Mouse (Mus musculus) thymus, adult 2 months (tissue): ENCODE measurements around the gene Abhd14a. TPM values are rescaled to one million over a fixed set of nuclear protein-coding genes. Genes with fewer than 3 reads are reported as not detected.

ENCODE experiments used
- DNase-seq: peaks from one replicate; pipeline ENCODE4 v3.0.0; 2021
- H3K27ac ChIP-seq: fragments of 200-500 bp; 2 replicates; pipeline ENCODE4 v1.5.1; 2012; ENCODE audit warnings: low read length, control low read depth; ENCODE audit not compliant: control insufficient read depth, insufficient read depth
- H3K27me3 ChIP-seq: fragments of 200-500 bp; 2 replicates; pipeline ENCODE4 v1.6.1; 2012; ENCODE audit warnings: mild to moderate bottlenecking, low read length, moderate library complexity, mixed read lengths; ENCODE audit not compliant: control insufficient read depth, insufficient read depth
- H3K36me3 ChIP-seq: fragments of 200-500 bp; 2 replicates; pipeline ENCODE4 v1.6.1; 2012; ENCODE audit warnings: mild to moderate bottlenecking, low read length, moderate library complexity; ENCODE audit not compliant: control insufficient read depth, insufficient read depth
- H3K4me1 ChIP-seq: fragments of 200-500 bp; replicated peaks from 2 replicates; pipeline ENCODE4 v1.6.1; 2012; ENCODE audit warnings: low read length; ENCODE audit not compliant: control insufficient read depth, insufficient read depth
- H3K4me3 ChIP-seq: fragments of 200-500 bp; 2 replicates; pipeline ENCODE4 v1.5.1; 2012; ENCODE audit warnings: mild to moderate bottlenecking, low read length, control low read depth, moderate library complexity; ENCODE audit not compliant: control insufficient read depth, insufficient read depth
- CTCF ChIP-seq: fragments of 200-500 bp; IDR thresholded peaks from 2 replicates; pipeline ENCODE4 v1.5.1; 2012; ENCODE audit warnings: mild to moderate bottlenecking, control low read depth, low read length, moderate library complexity, borderline replicate concordance; ENCODE audit not compliant: control insufficient read depth, poor library complexity, insufficient read depth; ENCODE audit errors: extremely low read depth
- POLR2A ChIP-seq: fragments of 200-500 bp; IDR thresholded peaks from 2 replicates; pipeline ENCODE4 v1.6.1; 2012; ENCODE audit warnings: mild to moderate bottlenecking, low read length, control low read depth, moderate library complexity; ENCODE audit not compliant: control insufficient read depth, poor library complexity, insufficient read depth; ENCODE audit errors: extremely low read depth
- WGBS: fragments of 180-500 bp; shearing (Covaris S2); methylation state at CpG from one replicate; pipeline ENCODE4 v1.1.7; 2018; 5-methylcytosine and 5-hydroxymethylcytosine counted together
- polyA plus RNA-seq: library from polyadenylated mRNA; depleted of rRNA; stranded (reverse); fragments of >200 nt; gene quantifications from 2 replicates; pipeline ENCODE4 v1.2.3, GENCODE M21; 2012

The Abhd14a gene
- polyA plus RNA-seq, 1 experiment = 19.8 TPM

DNA sequence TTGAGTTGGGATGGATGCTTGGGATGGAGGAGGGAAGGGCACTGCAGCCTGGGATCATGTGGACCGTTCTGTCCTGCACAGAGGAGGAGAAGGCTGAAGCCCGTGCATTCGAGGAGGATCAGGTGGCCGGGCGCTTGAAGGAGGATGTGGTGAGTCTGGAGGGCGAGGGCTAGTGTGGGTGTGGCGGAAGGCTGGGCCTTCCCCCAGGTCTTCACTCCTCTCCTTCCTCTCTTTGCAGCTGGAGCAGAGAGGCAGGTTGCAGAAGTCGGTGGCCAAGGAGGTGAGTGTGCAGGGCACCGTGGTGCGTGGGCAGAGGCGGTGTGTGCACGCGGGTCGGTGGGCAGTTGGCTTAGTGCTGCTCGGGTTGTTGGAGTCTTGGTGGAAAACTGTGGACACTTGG, 33.6 kb upstream of the Abhd14a start:
- no peaks in the 10 kb centered on the region for H3K27me3 ChIP-seq
- DNase-seq = no peak
- TF ChIP-seq POLR2A = no peak
- no peak for TF ChIP-seq CTCF
- no peaks in the 10 kb centered on the region for H3K36me3 ChIP-seq
- 46% methylated on average over 15 of the region's 15 CpGs for WGBS
- peaks cover 17% of the 10 kb centered on the region for H3K4me1 ChIP-seq
- H3K4me3 ChIP-seq = no peak overlapping the region
- no peak overlapping the region for H3K27ac ChIP-seq

DNA sequence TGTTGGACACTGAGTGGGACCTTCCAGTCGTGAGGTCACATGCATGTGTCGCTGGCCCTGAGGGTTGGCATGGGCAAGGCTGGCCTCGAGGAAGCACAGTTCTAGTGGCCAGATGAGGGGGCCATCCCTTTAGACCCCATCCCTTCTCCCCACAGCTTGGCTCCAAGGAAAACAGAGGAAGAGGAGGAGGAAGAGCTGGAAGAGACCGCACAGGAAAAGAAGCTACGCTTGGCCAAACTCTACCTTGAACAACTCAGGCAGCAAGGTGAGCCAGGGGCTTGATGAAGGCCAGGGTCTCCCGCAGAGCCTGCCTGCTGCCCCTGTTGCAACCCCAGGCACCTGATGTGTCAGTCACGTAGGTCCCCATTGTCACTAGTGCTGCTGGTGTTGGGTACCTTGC, 33.1 kb upstream of the Abhd14a start:
- DNase-seq = no peak
- Histone ChIP-seq H3K36me3 (no peaks in the 10 kb centered on the region), H3K27ac (no peak overlapping the region), H3K4me3 (no peak overlapping the region), H3K4me1 (peaks cover 21% of the 10 kb centered on the region), H3K27me3 (no peaks in the 10 kb centered on the region)
- WGBS = 97% methylated on average over 7 of the region's 7 CpGs
- TF ChIP-seq POLR2A (no peak), CTCF (no peak)

DNA sequence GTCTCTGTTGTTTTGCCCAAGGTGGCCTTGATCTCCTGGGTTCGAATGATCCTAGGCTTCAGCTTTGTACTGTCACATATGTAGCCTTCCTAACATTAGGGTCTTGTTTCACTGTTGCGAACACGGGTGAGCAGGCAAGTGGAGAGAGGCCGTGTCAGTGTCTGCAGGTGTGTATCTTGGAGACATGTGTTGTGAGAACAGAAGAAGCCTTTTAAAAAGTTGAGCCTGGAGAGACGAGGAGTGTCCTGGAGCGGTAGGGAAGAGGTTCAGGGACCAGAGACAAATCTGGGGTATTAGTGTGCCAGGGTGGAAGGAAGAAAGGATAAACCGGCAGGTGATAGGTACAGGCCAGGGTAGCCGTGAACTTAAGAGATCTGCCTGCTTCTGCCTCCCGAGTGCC, 30.6 kb upstream of the Abhd14a start:
- Histone ChIP-seq H3K4me1 (peaks cover 31% of the 10 kb centered on the region), H3K4me3 (peak overlapping the region; percentile 53; the same call in 1 of the 2 replicates), H3K36me3 (no peaks in the 10 kb centered on the region), H3K27me3 (no peaks in the 10 kb centered on the region), H3K27ac (no peak overlapping the region)
- 80% methylated on average over 9 of the region's 9 CpGs for WGBS
- no peak for TF ChIP-seq CTCF
- TF ChIP-seq POLR2A = no peak
- DNase-seq = no peak

DNA sequence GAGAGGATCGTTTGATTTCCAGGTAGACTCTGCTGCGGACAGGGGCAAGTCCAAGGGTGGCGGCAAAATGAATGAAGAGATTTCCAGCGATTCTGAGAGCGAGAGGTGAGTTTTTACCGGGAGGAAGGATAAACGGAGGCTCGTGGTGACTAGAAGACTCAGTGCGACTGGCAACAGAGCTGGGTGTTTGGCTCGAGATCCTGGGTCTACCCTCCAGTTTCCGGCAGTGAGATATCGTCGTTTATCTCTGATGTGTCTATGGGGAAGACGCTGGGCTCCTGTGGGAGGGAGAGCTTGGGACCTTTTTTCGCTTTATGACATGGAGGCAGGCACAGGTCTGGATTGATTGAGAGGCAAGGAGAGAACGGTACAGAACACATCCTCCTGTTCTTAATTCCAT, 30.2 kb upstream of the Abhd14a start:
- Histone ChIP-seq H3K27ac (no peak overlapping the region), H3K36me3 (no peaks in the 10 kb centered on the region), H3K4me3 (peak overlapping the region; percentile 53), H3K4me1 (peaks cover 31% of the 10 kb centered on the region), H3K27me3 (no peaks in the 10 kb centered on the region)
- DNase-seq = no peak
- TF ChIP-seq POLR2A = no peak
- no peak for TF ChIP-seq CTCF
- WGBS = 2% methylated on average over 16 of the region's 16 CpGs

DNA sequence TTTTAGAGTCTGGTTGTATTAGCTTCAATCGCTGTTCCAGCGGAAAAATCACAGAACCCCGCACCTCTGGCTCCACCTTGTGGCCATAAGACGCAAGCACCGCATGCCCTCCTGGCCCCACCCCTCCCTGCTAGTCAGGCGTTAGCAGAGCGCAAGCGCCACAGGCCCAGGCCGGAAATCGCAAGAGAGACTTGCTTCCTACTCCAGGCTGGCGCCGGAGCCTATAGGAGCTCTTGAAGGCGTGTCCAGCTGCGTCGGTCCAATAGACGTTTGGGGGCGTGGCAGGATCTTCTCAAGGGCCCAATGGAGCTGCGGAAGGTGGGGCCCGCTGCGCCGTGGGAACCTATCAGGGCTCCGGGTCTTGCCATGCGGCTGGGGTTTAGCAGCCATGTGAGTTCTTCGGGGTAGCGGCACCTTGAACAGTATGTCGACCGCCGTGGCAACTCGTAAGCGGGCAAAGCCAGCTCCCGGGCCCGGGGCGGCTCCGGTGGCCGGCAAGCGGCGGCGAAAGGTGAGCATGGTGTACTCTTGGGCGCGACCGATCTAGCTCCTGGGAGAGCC, 29.5 kb upstream of the Abhd14a start, which contains the start of gene Parp3:
Parp3 (minus strand) TSS at position 26 of the 561 bp plus-strand sequence.
- under 1% methylated on average over 41 of the region's 41 CpGs for WGBS
- peaks cover 31% of the 10 kb centered on the region for H3K4me1 ChIP-seq
- H3K27me3 ChIP-seq = no peaks in the 10 kb centered on the region
- H3K36me3 ChIP-seq = no peaks in the 10 kb centered on the region
- peak; percentile 61 for TF ChIP-seq POLR2A
- TF ChIP-seq CTCF = peak; percentile 97
- peak; percentile 97 for DNase-seq
- peak within 1 kb of the TSS; percentile 53 for H3K4me3 ChIP-seq
- H3K27ac ChIP-seq = peak within 1 kb of the TSS; percentile 66

DNA sequence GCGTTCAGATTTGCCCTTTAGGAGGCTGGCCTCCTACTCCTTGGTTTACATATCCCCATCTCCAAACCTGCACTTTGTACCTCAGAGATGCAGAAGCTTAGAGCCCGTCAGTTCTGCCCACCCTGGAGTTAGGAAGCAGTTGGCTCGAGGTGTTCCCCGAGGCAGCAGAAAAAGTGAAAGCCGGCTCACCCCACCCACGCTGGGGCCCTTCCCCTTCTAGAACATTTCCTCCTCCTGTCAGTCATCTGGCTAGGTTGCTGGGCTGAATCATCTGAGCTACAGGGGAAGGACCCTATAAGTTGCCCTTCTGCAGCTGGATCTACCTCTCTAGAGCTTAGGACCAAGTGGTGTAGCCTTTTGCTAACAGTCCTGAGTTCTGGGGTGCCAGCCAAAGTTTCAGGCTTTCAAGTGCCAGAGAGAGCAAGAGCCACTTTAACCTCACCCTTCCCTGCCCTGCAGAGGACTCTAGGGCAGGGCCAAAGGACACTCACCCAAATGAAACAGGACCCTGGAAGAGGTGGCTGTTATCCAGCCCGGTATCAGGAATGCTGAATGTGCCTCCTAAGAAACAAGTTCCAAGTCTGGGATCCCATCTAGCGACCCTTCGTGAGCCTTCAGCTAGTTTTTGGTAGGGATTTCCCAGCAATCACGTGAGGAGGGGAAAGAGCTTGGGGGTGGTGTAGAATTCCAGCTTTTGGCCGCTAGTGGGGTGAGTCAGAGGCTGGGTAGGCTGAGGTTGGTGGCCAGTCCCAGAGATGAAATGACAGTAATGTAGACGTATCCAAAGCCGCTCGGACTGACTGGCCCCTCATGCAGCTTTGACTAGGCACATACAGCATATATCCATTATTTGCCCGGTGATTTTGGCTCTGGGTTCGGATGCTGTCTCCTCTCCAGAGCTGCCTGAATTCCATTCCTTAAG, 28.8 kb upstream of the Abhd14a start:
- peak; percentile 79 for DNase-seq
- Histone ChIP-seq H3K36me3 (no peaks in the 10 kb centered on the region), H3K4me1 (peaks cover 31% of the 10 kb centered on the region), H3K27me3 (no peaks in the 10 kb centered on the region), H3K4me3 (peak overlapping the region; percentile 46), H3K27ac (peak overlapping the region; percentile 66)
- no peak for TF ChIP-seq CTCF
- WGBS = 12% methylated on average over 16 of the region's 16 CpGs
